8 mouse cellular contexts compared by ENCODE assay signal in the genomic region with DNA sequence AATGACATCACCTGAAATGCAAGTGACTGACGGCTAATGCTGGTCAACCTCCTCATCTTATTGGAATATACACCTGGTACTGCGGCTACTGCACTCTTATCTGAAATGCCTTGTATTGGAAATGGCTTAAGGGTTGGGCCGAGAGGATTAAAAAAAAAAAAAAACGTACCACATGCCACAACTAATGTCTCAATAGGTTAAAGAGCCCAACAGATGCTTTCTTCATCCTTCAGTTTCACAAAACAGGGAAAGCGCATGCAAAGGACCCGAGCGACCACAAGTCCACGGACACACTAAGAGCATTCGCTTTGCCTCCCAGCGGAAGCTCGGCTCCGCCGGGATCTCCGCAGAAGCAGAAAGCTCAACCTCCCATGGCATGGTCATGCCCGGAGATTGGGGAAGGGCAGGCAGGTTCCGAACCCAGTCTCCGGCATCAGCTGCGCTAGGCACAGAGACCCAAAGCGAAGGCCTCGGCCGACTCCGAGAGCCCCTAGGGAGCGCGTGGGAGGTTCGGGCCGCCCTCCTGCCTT. TPM values are rescaled to one million over a fixed set of nuclear protein-coding genes. Genes with fewer than 3 reads are reported as not detected.
A peak's percentile ranks its signal among the peaks of the same experiment; 100 is the strongest.
DNase-seq lines count a peak whose midpoint lies in the region; ATAC-seq and TF ChIP-seq lines count a peak whose summit lies in the region.

No protein-coding gene starts in this region.

- TF ChIP-seq CTCF in small intestine, adult 2 months (IDR thresholded peaks at IDR 0.05; ENCODE audit: extremely low read depth, insufficient read length, insufficient replicate concordance, low read depth, low read length) = 0 out of 2 replicates have a peak, but pooled peaks have one; percentile 6

- under 1% methylated on average over 26 of the region's 26 CpGs for WGBS in heart, embryonic 12.5 days
- under 1% methylated on average over 26 of the region's 26 CpGs for WGBS in liver, embryonic 13.5 days (ENCODE audit: insufficient replicate concordance)
- under 1% methylated on average over 26 of the region's 26 CpGs for WGBS in small intestine, adult 2 months

- peak; percentile 14 for ATAC-seq in heart, embryonic 12.5 days (ENCODE audit: insufficient number of reproducible peaks, low FRiP score)
- peak; percentile 6 for ATAC-seq in liver, embryonic 13.5 days (ENCODE audit: low read depth)

- peak; percentile 7 for DNase-seq in spleen, adult 12 weeks (ENCODE audit: low spot score)
- DNase-seq in spleen, adult 18-20 months = no peak
- peak; percentile 45 for DNase-seq in c-Kit-positive CD71-positive TER-119-negative erythroid progenitor cells, embryonic 14.5 days (ENCODE audit: low read depth)
- peak; percentile 29 for DNase-seq in liver, embryonic 13.5 days
- no peak for DNase-seq in spleen, postnatal 36 days (ENCODE audit: low spot score in 2 of 2)
- DNase-seq in cerebellum, adult 11-12 months = no peak

- TF ChIP-seq POLR2A in small intestine, adult 2 months (IDR thresholded peaks at IDR 0.05; ENCODE audit: low read depth, low read length) = no peak

- H3K27me3 ChIP-seq in heart, embryonic 12.5 days (replicated peaks) = no peaks in the 10 kb centered on the region
- no peaks in the 10 kb centered on the region for H3K27me3 ChIP-seq in liver, embryonic 13.5 days
- H3K27me3 ChIP-seq in small intestine, adult 2 months (ENCODE audit: control insufficient read depth, insufficient read depth, low read length) = no peaks in the 10 kb centered on the region

- peak overlapping the region; percentile 69 for H3K4me3 ChIP-seq in heart, embryonic 12.5 days
- peak overlapping the region; percentile 80 for H3K4me3 ChIP-seq in liver, embryonic 13.5 days (replicated peaks)
- peak overlapping the region; percentile 91 for H3K4me3 ChIP-seq in small intestine, adult 2 months (ENCODE audit: low read depth, low read length)

- H3K4me2 ChIP-seq in heart, embryonic 12.5 days = peak overlapping the region; percentile 70
- H3K4me2 ChIP-seq in liver, embryonic 13.5 days = peak overlapping the region; percentile 77

- H3K27ac ChIP-seq in heart, embryonic 12.5 days (ENCODE audit: poor library complexity, severe bottlenecking) = peak overlapping the region; percentile 99
- peak overlapping the region; percentile 97 for H3K27ac ChIP-seq in liver, embryonic 13.5 days
- H3K27ac ChIP-seq in small intestine, adult 2 months (ENCODE audit: insufficient read depth, low read depth, low read length) = peak overlapping the region; percentile 98

- no peaks in the 10 kb centered on the region for H3K9me3 ChIP-seq in heart, embryonic 12.5 days (replicated peaks)
- no peaks in the 10 kb centered on the region for H3K9me3 ChIP-seq in liver, embryonic 13.5 days (replicated peaks)

- H3K9ac ChIP-seq in heart, embryonic 12.5 days = peak overlapping the region; percentile 88
- H3K9ac ChIP-seq in liver, embryonic 13.5 days = peak overlapping the region; percentile 95

- peaks cover 28% of the 10 kb centered on the region for H3K36me3 ChIP-seq in heart, embryonic 12.5 days
- peaks cover 31% of the 10 kb centered on the region for H3K36me3 ChIP-seq in liver, embryonic 13.5 days
- H3K36me3 ChIP-seq in small intestine, adult 2 months (ENCODE audit: control insufficient read depth, insufficient read depth, low read length) = peaks cover 9% of the 10 kb centered on the region

- peaks cover 15% of the 10 kb centered on the region for H3K4me1 ChIP-seq in heart, embryonic 12.5 days (replicated peaks)
- H3K4me1 ChIP-seq in liver, embryonic 13.5 days (replicated peaks) = peaks cover 42% of the 10 kb centered on the region
- H3K4me1 ChIP-seq in small intestine, adult 2 months (ENCODE audit: control insufficient read depth, insufficient read depth, insufficient read length, low read length) = peaks cover 7% of the 10 kb centered on the region; the same call in 1 of the 2 replicates

RNA-seq across cellular contexts. Expression of a gene that starts 0.3 kb away (rescaled TPM):
- polyA plus RNA-seq in heart, embryonic 12.5 days (2016; fragmentation: Nextera tagmentation; extraction: Ambion mirVana) = 16.0 and 17.1 TPM in 2 replicates
- polyA plus RNA-seq in liver, embryonic 13.5 days (2015; fragmentation: Nextera tagmentation; extraction: Ambion mirVana) = 10.3 and 11.1 TPM in 2 replicates
- 7.9 and 13.8 TPM in 2 replicates for polyA plus RNA-seq in small intestine, adult 2 months (2012; rRNA removed)

RNA-seq across cellular contexts. Expression of a gene that starts 42.7 kb away (rescaled TPM):
- polyA plus RNA-seq in heart, embryonic 12.5 days (2016; fragmentation: Nextera tagmentation; extraction: Ambion mirVana) = 43.8 and 43.9 TPM in 2 replicates
- polyA plus RNA-seq in liver, embryonic 13.5 days (2015; fragmentation: Nextera tagmentation; extraction: Ambion mirVana) = 25.0 and 33.9 TPM in 2 replicates
- 3.1 and 11.0 TPM in 2 replicates for polyA plus RNA-seq in small intestine, adult 2 months (2012; rRNA removed)

Comparison
In these comparisons a context has a peak if more than half of its experiments do, and no peak if none do; other contexts are left out.
1. DNase-seq: peak in spleen, adult 12 weeks (single experiment), c-Kit-positive CD71-positive TER-119-negative erythroid progenitor cells, embryonic 14.5 days (single experiment) and liver, embryonic 13.5 days (single experiment); none in spleen, adult 18-20 months (0 of 2), spleen, postnatal 36 days (0 of 2) and cerebellum, adult 11-12 months (single experiment).
2. Peak in every context shown above with its lines, with median percentiles within 50 percentile points of each other: H3K27ac ChIP-seq and H3K4me3 ChIP-seq.